Mouse (Mus musculus) small intestine, adult 2 months (tissue): ENCODE measurements around the gene Gm43518. TPM values are rescaled to one million over a fixed set of nuclear protein-coding genes. Genes with fewer than 3 reads are reported as not detected.

ENCODE experiments used
- H3K27ac ChIP-seq: fragments of 200-500 bp; 2 replicates; pipeline ENCODE4 v1.5.1; 2012; ENCODE audit warnings: low read depth, low read length, control low read depth, inconsistent platforms; ENCODE audit not compliant: insufficient read depth
- H3K27me3 ChIP-seq: fragments of 200-500 bp; 2 replicates; pipeline ENCODE4 v1.6.1; 2012; ENCODE audit warnings: mild to moderate bottlenecking, moderate library complexity, low read length, inconsistent platforms; ENCODE audit not compliant: control insufficient read depth, insufficient read depth
- H3K36me3 ChIP-seq: fragments of 200-500 bp; 2 replicates; pipeline ENCODE4 v1.6.1; 2012; ENCODE audit warnings: mild to moderate bottlenecking, low read length, control low read depth, inconsistent platforms; ENCODE audit not compliant: control insufficient read depth, insufficient read depth
- H3K4me1 ChIP-seq: fragments of 200-500 bp; 2 replicates; pipeline ENCODE4 v1.6.1; 2012; ENCODE audit warnings: low read length, inconsistent platforms, mixed read lengths; ENCODE audit not compliant: control insufficient read depth, insufficient read depth, insufficient read length
- H3K4me3 ChIP-seq: fragments of 200-500 bp; 2 replicates; pipeline ENCODE4 v1.5.1; 2012; ENCODE audit warnings: low read depth, mild to moderate bottlenecking, control low read depth, inconsistent platforms, low read length, moderate library complexity
- CTCF ChIP-seq: fragments of 200-500 bp; IDR thresholded peaks from 2 replicates; pipeline ENCODE4 v1.5.1; 2012; ENCODE audit warnings: low read depth, mild to moderate bottlenecking, control low read depth, inconsistent platforms, low read length, moderate library complexity, mixed read lengths; ENCODE audit not compliant: insufficient replicate concordance, insufficient read length; ENCODE audit errors: extremely low read depth
- POLR2A ChIP-seq: fragments of 200-500 bp; IDR thresholded peaks from 2 replicates; pipeline ENCODE4 v1.6.1; 2012; ENCODE audit warnings: low read depth, mild to moderate bottlenecking, control low read depth, inconsistent platforms, low read length, moderate library complexity
- WGBS: fragments of 180-500 bp; shearing (Covaris S2); methylation state at CpG from one replicate; pipeline ENCODE4 v1.1.7; 2018; 5-methylcytosine and 5-hydroxymethylcytosine counted together
- polyA plus RNA-seq: library from polyadenylated mRNA; depleted of rRNA; stranded (reverse); fragments of >200 nt; gene quantifications from 2 replicates; pipeline ENCODE4 v1.2.3, GENCODE M21; 2012

Gm43518 gene
- polyA plus RNA-seq, 1 experiment, result 0.44 TPM

DNA sequence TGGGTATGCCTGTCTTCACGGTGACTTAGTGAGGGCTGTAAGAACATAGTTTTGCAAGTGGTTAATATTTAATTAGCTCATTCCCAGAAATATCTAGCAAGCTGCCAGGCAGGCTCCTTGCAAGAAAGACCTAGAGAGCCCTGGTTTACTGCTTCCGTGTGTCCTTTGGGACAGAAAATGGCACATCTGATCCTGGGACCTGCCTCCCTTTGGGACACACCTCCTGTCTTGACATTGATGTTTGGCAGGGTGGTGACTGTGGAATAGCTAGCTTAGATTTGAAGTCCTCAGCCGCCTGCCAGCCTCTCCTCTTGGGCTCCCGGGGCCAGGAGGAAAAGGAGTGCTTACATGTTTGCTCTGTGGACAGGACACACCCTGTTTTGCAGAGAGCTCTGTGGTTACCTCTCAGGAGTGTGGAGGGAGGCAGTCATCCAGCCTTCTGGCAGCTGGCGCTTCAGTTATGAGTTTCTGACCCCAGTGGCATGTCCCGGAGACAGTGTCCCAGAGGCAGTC, 48.5 kb downstream of the Gm43518 start:
- peak overlapping the region; percentile 65 for H3K27ac ChIP-seq
- H3K4me1 ChIP-seq, result peaks cover 19% of the 10 kb centered on the region; the same call in 1 of the 2 replicates
- H3K36me3 ChIP-seq, result peaks cover 5% of the 10 kb centered on the region; the same call in 1 of the 2 replicates
- no peaks in the 10 kb centered on the region for H3K27me3 ChIP-seq
- TF ChIP-seq CTCF (no peak), POLR2A (peak; percentile 31; the same call in 1 of the 2 replicates)
- H3K4me3 ChIP-seq, result peak overlapping the region; percentile 40
- 21% methylated on average over 6 of the region's 6 CpGs for WGBS

DNA sequence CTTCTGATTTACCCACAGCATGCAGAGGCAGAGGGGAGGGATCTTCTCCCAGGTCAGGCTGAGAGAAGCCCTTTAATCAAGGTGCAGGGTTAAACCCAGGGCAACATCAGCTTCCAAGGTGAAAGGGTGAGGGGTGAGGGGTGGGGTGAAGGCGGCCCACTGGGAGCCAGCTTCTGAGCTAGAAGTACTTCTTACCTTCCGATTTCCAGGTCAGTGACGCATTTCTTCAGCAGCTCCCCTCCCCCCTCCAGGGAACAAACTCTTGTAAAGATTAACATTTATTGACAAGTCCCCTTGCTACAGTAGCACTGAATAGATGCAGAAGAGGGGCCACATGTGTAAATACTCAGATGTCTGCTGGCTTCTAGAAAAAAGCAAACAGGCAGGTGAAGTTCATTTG, 50.0 kb downstream of the Gm43518 start:
- Histone ChIP-seq H3K4me1 (peaks cover 25% of the 10 kb centered on the region; the same call in 1 of the 2 replicates), H3K27me3 (no peaks in the 10 kb centered on the region), H3K27ac (no peak overlapping the region), H3K36me3 (peaks cover 5% of the 10 kb centered on the region; the same call in 1 of the 2 replicates), H3K4me3 (no peak overlapping the region)
- TF ChIP-seq CTCF (no peak), POLR2A (no peak)
- 48% methylated on average over 3 of the region's 3 CpGs for WGBS

DNA sequence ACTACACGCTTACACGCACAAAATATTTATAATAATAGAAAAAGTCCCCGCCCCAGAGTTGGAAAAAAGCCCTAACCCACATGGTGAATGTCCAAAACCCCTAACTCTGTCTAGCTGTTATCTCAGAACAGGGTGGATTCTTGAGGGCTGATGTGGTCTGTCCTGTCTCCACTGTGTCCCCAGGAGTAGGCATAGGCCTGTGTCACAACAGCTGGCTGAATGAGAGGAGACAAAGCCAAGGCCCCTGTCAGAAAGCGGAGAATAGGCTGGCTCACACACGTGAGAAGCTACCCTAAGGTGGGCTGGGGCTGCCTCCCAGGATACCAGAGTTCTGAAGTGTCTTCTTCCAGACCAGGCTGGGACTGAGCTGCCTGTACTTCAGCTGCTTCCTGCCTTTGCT, 50.9 kb downstream of the Gm43518 start:
- no peak overlapping the region for H3K27ac ChIP-seq
- peaks cover 24% of the 10 kb centered on the region for H3K4me1 ChIP-seq
- 70% methylated on average over 5 of the region's 5 CpGs for WGBS
- no peak overlapping the region for H3K4me3 ChIP-seq
- peaks cover 5% of the 10 kb centered on the region; the same call in 1 of the 2 replicates for H3K36me3 ChIP-seq
- H3K27me3 ChIP-seq, result no peaks in the 10 kb centered on the region
- TF ChIP-seq CTCF, result no peak
- no peak for TF ChIP-seq POLR2A

DNA sequence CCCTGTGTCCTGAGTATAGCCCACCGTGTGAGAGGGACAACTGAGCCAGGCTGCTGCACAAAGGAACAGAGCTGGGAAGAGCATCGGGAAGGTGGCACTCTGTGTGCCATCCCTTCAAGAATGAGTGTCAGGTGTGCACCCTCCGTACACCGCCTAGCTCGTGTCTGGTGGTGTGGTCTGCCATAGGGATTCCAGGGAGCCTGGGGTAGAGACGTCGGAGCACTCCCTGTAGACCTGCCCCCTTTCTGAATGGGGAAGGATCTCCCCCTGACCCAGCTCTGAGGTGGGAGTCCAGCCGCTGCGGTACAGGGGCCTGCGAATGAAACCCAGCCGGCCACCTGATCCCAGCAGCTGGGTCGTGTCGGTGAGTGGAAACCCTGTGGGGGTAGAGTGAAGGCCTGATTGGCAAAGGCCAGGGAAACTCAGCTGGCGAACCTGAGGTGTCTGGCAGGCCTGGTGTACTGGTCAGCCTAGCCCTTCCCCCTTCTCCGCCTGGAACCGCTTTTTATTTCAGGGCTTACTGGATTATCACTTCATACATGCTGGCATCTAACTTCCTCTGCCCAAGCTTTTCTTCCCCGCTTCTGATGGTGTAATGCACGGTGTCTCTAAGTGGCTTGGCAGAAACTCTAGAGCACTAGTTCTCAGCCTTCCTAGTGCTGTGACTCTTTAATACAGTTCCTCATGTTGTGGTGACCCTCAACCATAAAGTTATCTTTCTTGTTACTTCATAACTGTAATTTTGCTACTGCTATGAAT, 52.2 kb downstream of the Gm43518 start:
- TF ChIP-seq CTCF, result no peak
- no peak for TF ChIP-seq POLR2A
- Histone ChIP-seq H3K27me3 (no peaks in the 10 kb centered on the region), H3K36me3 (peaks cover 5% of the 10 kb centered on the region; the same call in 1 of the 2 replicates), H3K4me3 (no peak overlapping the region), H3K27ac (no peak overlapping the region), H3K4me1 (peaks cover 23% of the 10 kb centered on the region)
- WGBS, result 89% methylated on average over 18 of the region's 18 CpGs

DNA sequence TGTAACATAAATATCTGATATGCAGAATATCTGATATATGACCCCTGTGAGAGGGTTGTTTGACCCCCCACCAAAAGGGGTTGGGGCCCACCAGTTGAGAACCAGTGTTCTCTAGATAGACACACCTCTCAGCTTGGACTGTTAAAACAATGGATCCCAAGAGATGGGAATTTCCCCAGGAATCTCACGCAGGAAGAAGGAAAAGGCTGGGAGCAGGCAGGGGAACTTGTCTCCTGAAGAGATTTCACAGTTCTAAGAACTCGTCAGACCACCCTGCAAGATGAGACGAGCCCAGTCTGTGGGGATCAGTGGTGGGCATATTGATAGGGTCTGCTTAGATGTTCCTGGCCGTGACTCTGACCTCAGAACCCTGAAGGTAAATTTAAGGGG, 52.8 kb downstream of the Gm43518 start:
- TF ChIP-seq POLR2A (no peak), CTCF (no peak)
- Histone ChIP-seq H3K27me3 (no peaks in the 10 kb centered on the region), H3K4me1 (peaks cover 25% of the 10 kb centered on the region), H3K27ac (0 out of 2 replicates have a peak overlapping the region, but pooled peaks have one; percentile 50), H3K36me3 (peaks cover 5% of the 10 kb centered on the region; the same call in 1 of the 2 replicates), H3K4me3 (no peak overlapping the region)
- WGBS, result 68% methylated on average over 4 of the region's 4 CpGs

DNA sequence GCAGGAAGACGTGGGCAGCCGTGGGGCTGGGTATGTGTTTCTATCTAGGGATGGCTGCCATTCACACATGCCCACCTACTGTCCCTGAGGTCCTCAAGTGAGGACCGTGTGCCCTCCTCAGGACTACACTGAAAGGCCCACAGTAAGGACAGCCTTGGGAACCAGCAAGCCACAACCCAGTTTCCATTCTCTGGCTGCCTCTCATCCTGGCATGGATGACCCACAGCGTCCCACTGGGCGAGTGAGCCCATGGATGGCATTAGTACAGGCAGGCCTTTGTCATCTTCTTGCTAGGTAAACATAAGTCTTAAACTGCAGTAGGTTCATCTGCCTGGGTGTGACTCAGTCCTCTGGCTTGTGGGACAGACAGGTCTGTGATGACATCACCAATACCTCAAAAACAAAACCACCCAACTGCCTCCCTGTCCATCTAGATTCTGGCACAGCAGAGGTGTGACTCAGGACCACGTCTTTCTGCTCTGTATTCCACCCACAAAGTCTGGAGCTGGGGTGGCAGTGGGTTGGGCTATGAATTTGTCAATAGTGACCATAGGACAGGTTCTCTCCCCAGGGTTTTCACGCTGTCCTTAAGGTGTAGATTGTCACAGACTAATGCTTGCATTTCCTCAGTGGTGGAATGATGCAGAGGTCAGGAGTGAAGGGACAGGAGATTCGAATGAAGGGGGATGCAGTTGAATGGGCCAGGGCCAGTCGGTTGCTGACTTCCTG, 53.5 kb downstream of the Gm43518 start:
- Histone ChIP-seq H3K4me1 (peaks cover 28% of the 10 kb centered on the region), H3K27ac (peak overlapping the region; percentile 53; the same call in 1 of the 2 replicates), H3K36me3 (peaks cover 5% of the 10 kb centered on the region; the same call in 1 of the 2 replicates), H3K27me3 (no peaks in the 10 kb centered on the region), H3K4me3 (no peak overlapping the region)
- 72% methylated on average over 9 of the region's 9 CpGs for WGBS
- no peak for TF ChIP-seq POLR2A
- no peak for TF ChIP-seq CTCF

DNA sequence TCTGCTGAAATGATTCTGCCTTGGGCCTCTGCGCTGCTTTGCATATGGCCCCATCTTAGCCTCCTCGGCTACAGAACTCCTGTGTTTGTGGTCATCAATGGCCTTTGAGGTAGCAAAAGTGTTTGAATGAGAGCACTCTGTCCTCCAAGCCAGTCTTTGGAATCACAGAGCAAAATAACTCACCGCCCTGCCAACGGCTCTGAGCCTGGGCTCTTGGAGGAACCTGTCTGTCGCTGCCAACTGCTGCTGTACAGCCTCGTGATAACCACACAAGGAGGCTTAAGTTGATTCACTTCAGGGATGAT, 54.0 kb downstream of the Gm43518 start:
- 47% methylated on average over 6 of the region's 6 CpGs for WGBS
- no peak for TF ChIP-seq CTCF
- no peak for TF ChIP-seq POLR2A
- H3K36me3 ChIP-seq, result peaks cover 5% of the 10 kb centered on the region; the same call in 1 of the 2 replicates
- peak overlapping the region; percentile 53; the same call in 1 of the 2 replicates for H3K27ac ChIP-seq
- H3K27me3 ChIP-seq, result no peaks in the 10 kb centered on the region
- peaks cover 29% of the 10 kb centered on the region for H3K4me1 ChIP-seq
- H3K4me3 ChIP-seq, result no peak overlapping the region
